Mouse (Mus musculus): ENCODE data around the gene Cfdp1. TPM values are rescaled to one million over a fixed set of nuclear protein-coding genes. Genes with fewer than 3 reads are reported as not detected.

Gene Cfdp1
- polyA plus RNA-seq, 1 experiment from 2014 or later, result 48.9 TPM

DNA sequence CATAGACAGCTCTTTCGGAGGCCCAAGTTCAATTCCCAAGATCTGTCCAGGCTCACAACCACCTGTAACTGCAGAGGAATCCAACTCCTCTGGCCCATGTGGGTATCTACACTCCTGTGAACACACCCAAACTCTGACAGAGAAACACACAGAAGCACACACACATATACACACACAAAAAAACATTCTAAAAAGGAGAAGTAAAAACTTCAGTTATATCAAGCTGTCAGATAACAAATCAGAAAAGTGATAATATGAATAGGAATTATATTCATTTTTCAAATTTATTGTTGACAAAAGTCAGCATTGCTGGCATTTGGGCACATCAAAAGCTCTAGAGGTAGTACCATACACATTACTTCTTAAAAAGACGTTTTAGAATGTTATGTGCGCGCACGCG lies 7.3 kb downstream of the Cfdp1 start:
- no peak for ATAC-seq
- Histone ChIP-seq H3K27ac (ENCODE audit: low read depth) (no peak overlapping the region), H3K4me3 (ENCODE audit: low read depth, low read length) (no peak overlapping the region), H3K36me3 (replicated peaks; ENCODE audit: insufficient read depth, low read length) (peaks cover 9% of the 10 kb centered on the region), H3K4me1 (ENCODE audit: insufficient read depth) (no peaks in the 10 kb centered on the region), H3K4me2 (ENCODE audit: low read depth, low read length) (no peak overlapping the region), H3K9ac (replicated peaks) (no peak overlapping the region), H3K9me3 (ENCODE audit: low read length) (no peaks in the 10 kb centered on the region), H3K27me3 (ENCODE audit: insufficient read depth, low read length) (no peaks in the 10 kb centered on the region)
- TF ChIP-seq CTCF (IDR thresholded peaks at IDR 0.05; ENCODE audit: low read depth) (no peak), EP300 (IDR thresholded peaks at IDR 0.05; ENCODE audit: low read depth) (no peak)
- no peak for DNase-seq
- WGBS (ENCODE audit: insufficient replicate concordance), result 85% methylated on average over 6 of the region's 6 CpGs

GRCm38 (mm10) chr8:111835540-111835939 lies 18.6 kb downstream of the Cfdp1 start:
- Histone ChIP-seq H3K27ac (ENCODE audit: low read depth) (no peak overlapping the region), H3K4me1 (ENCODE audit: insufficient read depth) (0 out of 2 replicates have a peak, but pooled peaks cover 2% of the 10 kb centered on the region), H3K4me3 (ENCODE audit: low read depth, low read length) (no peak overlapping the region), H3K4me2 (ENCODE audit: low read depth, low read length) (no peak overlapping the region), H3K36me3 (replicated peaks; ENCODE audit: insufficient read depth, low read length) (peaks cover 7% of the 10 kb centered on the region), H3K9ac (replicated peaks) (no peak overlapping the region), H3K27me3 (ENCODE audit: insufficient read depth, low read length) (no peaks in the 10 kb centered on the region), H3K9me3 (ENCODE audit: low read length) (no peaks in the 10 kb centered on the region)
- TF ChIP-seq CTCF (IDR thresholded peaks at IDR 0.05; ENCODE audit: low read depth) (peak; percentile 62), EP300 (IDR thresholded peaks at IDR 0.05; ENCODE audit: low read depth) (no peak)
- ATAC-seq (no peak), DNase-seq (no peak)
- WGBS (ENCODE audit: insufficient replicate concordance), result 42% methylated on average over 1 of the region's 1 CpGs

DNA sequence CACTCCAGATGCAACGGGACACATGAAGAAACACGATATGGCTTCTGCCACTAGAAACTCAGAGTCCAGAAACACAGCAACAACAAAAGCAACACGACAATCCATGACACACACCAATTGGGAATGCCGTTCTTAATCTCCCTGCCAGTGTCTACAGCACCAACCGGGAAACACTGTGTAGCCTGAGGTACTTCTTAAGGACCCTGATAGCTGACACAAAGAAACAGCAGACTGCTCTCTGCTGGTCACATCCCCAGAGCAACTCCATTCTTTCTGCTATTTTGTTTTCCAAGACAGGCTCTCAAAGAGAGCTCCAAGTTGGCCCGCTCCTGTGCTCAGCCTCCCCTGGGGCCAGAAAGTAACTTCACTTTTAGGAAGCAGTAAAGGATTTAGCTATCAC lies 20.1 kb downstream of the Cfdp1 start:
- ATAC-seq, result no peak

DNA sequence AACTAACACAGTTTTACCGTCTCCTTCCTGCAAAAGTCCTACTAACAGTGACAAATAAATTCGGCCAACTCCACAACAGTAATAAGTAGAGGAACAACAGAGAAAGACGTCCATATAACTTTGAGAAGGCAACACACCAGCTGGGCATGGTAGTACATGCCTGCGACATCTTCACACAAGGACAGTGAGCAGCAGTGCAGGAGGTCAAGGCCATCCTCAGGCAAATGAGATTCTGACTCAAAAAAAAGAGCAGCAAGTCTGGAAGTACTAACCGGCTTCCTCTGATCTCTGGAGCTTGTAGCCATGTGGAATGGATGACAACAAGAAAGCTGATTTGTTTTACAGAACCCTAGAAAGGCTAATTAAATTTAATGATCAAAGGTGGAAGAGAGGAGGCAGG lies 21.1 kb downstream of the Cfdp1 start:
- ATAC-seq, result no peak
- no peak for TF ChIP-seq EP300 (IDR thresholded peaks at IDR 0.05; ENCODE audit: low read depth)
- TF ChIP-seq CTCF (IDR thresholded peaks at IDR 0.05; ENCODE audit: low read depth), result no peak
- 0 out of 2 replicates have a peak, but pooled peaks cover 2% of the 10 kb centered on the region for H3K4me1 ChIP-seq (ENCODE audit: insufficient read depth)
- WGBS (ENCODE audit: insufficient replicate concordance), result 77% methylated on average over 5 of the region's 5 CpGs
- peaks cover 17% of the 10 kb centered on the region for H3K36me3 ChIP-seq (replicated peaks; ENCODE audit: insufficient read depth, low read length)
- H3K4me3 ChIP-seq (ENCODE audit: low read depth, low read length), result no peak overlapping the region
- no peak for DNase-seq
- H3K27ac ChIP-seq (ENCODE audit: low read depth), result no peak overlapping the region
- no peaks in the 10 kb centered on the region for H3K27me3 ChIP-seq (ENCODE audit: insufficient read depth, low read length)
- H3K9me3 ChIP-seq (ENCODE audit: low read length), result no peaks in the 10 kb centered on the region
- no peak overlapping the region for H3K9ac ChIP-seq (replicated peaks)
- no peak overlapping the region for H3K4me2 ChIP-seq (ENCODE audit: low read depth, low read length)

More for the DNA sequence above, 20.1 kb downstream of the Cfdp1 start:
- no peaks in the 10 kb centered on the region for H3K9me3 ChIP-seq (ENCODE audit: low read length)
- 0 out of 2 replicates have a peak, but pooled peaks cover 2% of the 10 kb centered on the region for H3K4me1 ChIP-seq (ENCODE audit: insufficient read depth)
- no peaks in the 10 kb centered on the region for H3K27me3 ChIP-seq (ENCODE audit: insufficient read depth, low read length)
- H3K36me3 ChIP-seq (replicated peaks; ENCODE audit: insufficient read depth, low read length), result peaks cover 11% of the 10 kb centered on the region
- H3K27ac ChIP-seq (ENCODE audit: low read depth), result no peak overlapping the region
- 78% methylated on average over 6 of the region's 6 CpGs for WGBS (ENCODE audit: insufficient replicate concordance)
- no peak overlapping the region for H3K9ac ChIP-seq (replicated peaks)
- no peak overlapping the region for H3K4me3 ChIP-seq (ENCODE audit: low read depth, low read length)
- TF ChIP-seq EP300 (IDR thresholded peaks at IDR 0.05; ENCODE audit: low read depth), result no peak
- TF ChIP-seq CTCF (IDR thresholded peaks at IDR 0.05; ENCODE audit: low read depth), result no peak
- H3K4me2 ChIP-seq (ENCODE audit: low read depth, low read length), result no peak overlapping the region
- no peak for DNase-seq

DNA sequence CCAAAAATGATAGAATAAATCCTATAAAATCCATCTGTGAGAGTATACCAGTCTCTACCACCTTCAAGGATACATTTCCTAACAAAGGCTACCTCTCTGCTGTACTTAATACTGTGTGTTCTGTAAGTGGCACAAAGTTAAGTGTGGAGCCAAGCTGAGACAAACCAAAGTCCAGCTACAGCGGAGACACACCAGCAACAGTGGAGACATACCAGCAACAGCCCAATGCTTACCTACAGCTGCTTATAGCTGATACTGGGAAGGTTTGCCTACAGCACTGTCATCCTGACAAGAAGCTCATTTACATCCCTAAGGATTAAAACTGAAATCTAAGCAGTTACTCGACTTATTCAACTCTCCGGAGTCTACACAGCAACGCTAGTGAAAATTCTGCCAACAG lies 22.1 kb downstream of the Cfdp1 start:
- H3K9ac ChIP-seq (replicated peaks), result no peak overlapping the region
- DNase-seq (no peak), ATAC-seq (no peak)
- H3K4me3 ChIP-seq (ENCODE audit: low read depth, low read length), result no peak overlapping the region
- peaks cover 14% of the 10 kb centered on the region for H3K36me3 ChIP-seq (replicated peaks; ENCODE audit: insufficient read depth, low read length)
- H3K4me1 ChIP-seq (ENCODE audit: insufficient read depth), result 0 out of 2 replicates have a peak, but pooled peaks cover 2% of the 10 kb centered on the region
- no peaks in the 10 kb centered on the region for H3K27me3 ChIP-seq (ENCODE audit: insufficient read depth, low read length)
- H3K4me2 ChIP-seq (ENCODE audit: low read depth, low read length), result no peak overlapping the region
- H3K9me3 ChIP-seq (ENCODE audit: low read length), result no peaks in the 10 kb centered on the region
- TF ChIP-seq CTCF (IDR thresholded peaks at IDR 0.05; ENCODE audit: low read depth) (no peak), EP300 (IDR thresholded peaks at IDR 0.05; ENCODE audit: low read depth) (no peak)
- WGBS (ENCODE audit: insufficient replicate concordance), result 82% methylated on average over 4 of the region's 4 CpGs
- no peak overlapping the region for H3K27ac ChIP-seq (ENCODE audit: low read depth)

GRCm38 (mm10) chr8:111828595-111828994 lies 25.5 kb downstream of the Cfdp1 start:
- 74% methylated on average over 6 of the region's 6 CpGs for WGBS (ENCODE audit: insufficient replicate concordance)
- DNase-seq, result no peak

More at GRCm38 (mm10) chr8:111828595-111828994, 25.5 kb downstream of the Cfdp1 start:
- Histone ChIP-seq H3K36me3 (replicated peaks; ENCODE audit: insufficient read depth, low read length) (peaks cover 14% of the 10 kb centered on the region), H3K27me3 (ENCODE audit: insufficient read depth, low read length) (no peaks in the 10 kb centered on the region), H3K4me3 (ENCODE audit: low read depth, low read length) (no peak overlapping the region), H3K4me2 (ENCODE audit: low read depth, low read length) (no peak overlapping the region), H3K9ac (replicated peaks) (no peak overlapping the region), H3K9me3 (ENCODE audit: low read length) (no peaks in the 10 kb centered on the region), H3K4me1 (ENCODE audit: insufficient read depth) (0 out of 2 replicates have a peak, but pooled peaks cover 2% of the 10 kb centered on the region), H3K27ac (ENCODE audit: low read depth) (0 out of 2 replicates have a peak overlapping the region, but pooled peaks have one; percentile 19)
- TF ChIP-seq EP300 (IDR thresholded peaks at IDR 0.05; ENCODE audit: low read depth) (no peak), CTCF (IDR thresholded peaks at IDR 0.05; ENCODE audit: low read depth) (no peak)
- ATAC-seq, result no peak

All from liver, postnatal 0 days (tissue).